Mouse (Mus musculus): Measurements from ENCODE around the gene Nkx2-5.

DNA sequence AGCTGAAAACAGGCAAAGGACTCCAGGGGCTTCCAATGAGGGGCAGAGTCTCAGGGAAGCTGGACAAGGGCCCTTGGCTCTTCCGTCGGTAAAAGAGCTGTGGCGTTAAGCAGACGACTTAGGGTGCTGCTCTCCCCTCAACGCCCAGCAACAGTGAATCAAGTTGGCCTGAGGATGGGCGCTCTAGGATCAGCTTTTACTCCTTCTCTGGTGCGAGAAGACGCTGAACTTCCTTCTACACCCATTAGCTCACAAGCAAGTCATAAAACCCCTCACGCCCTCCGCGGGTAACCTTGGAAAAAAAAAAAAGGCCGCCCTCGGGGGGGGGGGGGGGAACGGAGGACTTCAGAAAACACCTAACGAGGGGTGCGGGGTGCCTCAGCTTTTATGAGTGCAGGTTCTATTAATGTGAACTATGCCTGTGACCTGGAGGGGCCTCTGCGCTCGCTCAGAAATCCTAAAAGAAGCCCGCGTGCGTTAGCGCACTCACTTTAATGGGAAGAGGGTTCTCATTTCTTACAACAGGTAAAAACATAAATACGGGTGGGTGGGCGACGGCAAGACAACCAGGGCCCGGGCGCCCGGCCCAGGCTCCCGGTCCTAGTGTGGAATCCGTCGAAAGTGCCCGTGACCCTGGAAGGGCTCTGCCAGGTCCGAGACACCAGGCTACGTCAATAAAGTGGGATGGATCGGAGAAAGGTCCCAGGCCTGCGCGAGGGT, 6.5 kb downstream of the Nkx2-5 start:
- TF ChIP-seq EP300 (optimal IDR thresholded peaks at IDR 0.05) (no peak), CTCF (IDR thresholded peaks at IDR 0.05; ENCODE audit: low read depth) (no peak)
